Mouse (Mus musculus): Measurements from ENCODE around the gene Gpr63. TPM values are rescaled to one million over a fixed set of nuclear protein-coding genes. Genes with fewer than 3 reads are reported as not detected.
"Not testable (repeated sequence)": the region's sequence is repeated elsewhere in the genome, so short reads cannot be mapped to it uniquely, and the experiment has no call there.

The Gpr63 gene
- 1 to 10 TPM; 1.7 to 3.8 TPM for total RNA-seq (2021)

DNA sequence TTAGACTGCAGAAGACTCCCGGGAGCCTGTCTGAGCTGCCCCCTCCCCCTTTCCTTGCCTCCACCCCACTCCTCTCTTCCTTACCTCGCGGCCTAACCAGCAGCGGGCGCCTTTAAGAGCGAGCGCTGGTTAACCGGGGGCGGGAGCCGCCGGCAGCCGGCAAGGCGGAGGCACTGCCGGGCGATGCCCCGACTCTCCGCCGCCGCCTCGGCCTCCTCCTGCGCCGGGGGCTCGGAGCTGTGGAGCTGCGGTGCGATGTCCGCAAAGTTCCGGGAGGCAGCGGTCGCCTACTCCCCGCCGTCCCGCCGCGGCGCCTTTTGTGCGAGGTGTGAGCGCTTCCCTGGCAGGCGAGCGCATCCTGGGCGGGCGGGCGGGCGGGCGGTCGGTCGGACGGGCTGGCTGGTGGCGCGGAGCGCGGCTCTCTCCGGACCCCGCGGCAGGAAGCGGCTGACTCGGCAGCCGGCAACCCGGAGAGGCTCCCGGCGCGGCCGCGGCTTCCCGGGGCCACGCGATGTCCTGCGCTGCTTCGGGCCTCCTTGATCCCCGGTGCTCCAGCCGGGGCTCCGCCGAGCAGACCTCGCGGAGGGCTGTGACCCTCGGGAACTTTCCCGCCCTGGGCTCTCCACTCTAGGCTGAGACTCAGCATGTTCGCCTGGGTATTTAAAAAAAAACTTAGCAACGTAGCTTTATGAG is at the start of gene Gpr63:
Gene Gpr63, plus strand, starts transcription at position 109 of the 693 bp plus-strand sequence.
- intact Hi-C loops (cut with DNase I), result loop anchor here (2.0 to 5.0 kb wide), 2 partner anchors 68 to 316 kb away; partner anchors contain the start of genes Ndufaf4 and Ufl1

GRCm38 (mm10) chr4:24920006-24920577 is 46.1 kb upstream of the Gpr63 start:
- intact Hi-C loops (cut with DNase I), result no loop called here
- no peak for DNase-seq

More for the DNA sequence above, at the start of gene Gpr63:
- DNase-seq, result peak; percentile 73 to 75

- intact Hi-C loops (cut with DNase I), result no loop called here
- DNase-seq, result no peak
Measured at GRCm38 (mm10) chr4:24924726-24925125, 41.5 kb upstream of the Gpr63 start.

GRCm38 (mm10) chr4:24928260-24928780 is 37.9 kb upstream of the Gpr63 start:
- DNase-seq, result peak in 1 of 2 experiments; percentile 0
- intact Hi-C loops (cut with DNase I), result no loop called here

DNA sequence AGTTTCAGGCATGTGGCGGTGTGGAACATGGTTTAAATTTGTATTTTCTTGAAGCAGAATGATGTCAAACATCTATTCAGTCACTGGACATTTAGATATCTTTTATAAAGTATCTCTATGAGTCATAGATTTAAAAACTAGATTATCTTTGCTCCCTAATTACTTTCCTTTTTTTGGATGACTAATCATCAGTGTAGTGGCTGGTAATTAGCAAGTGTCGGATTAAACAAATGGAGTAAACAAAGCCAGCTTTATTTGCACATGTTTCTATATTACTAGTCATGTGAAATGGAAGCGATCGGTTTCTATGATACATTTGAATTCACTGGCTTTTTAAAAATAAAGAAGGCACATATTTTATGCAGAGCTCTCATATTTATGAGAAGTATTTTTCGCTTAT is 37.3 kb upstream of the Gpr63 start:
- intact Hi-C loops (cut with DNase I), result no loop called here
- no peak for DNase-seq

GRCm38 (mm10) chr4:24942728-24943424 is 23.3 kb upstream of the Gpr63 start:
- intact Hi-C loops (cut with DNase I), result no loop called here
- DNase-seq, result no peak

DNA sequence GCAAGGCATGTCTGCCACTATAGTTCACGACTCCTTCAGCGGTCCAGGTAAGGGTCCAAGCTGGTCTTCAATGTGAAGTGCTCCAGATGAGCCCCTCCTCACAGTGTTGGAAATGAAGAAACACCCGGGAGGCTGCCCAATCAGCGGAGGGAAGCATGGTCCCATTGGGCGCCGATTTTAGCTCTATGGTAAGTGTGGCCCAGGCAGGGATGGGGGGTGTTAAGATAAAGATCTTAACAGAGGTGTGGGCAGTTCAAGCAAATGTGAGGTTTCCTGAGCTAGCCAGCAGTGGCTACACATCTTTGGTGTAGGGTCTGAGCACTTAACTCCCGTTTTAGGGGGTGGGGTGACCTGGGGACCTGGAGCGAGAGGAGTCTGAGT is 299 bp upstream of the Gpr63 start:
- intact Hi-C loops (cut with DNase I), result loop anchor here (2.0 to 5.0 kb wide), 2 partner anchors 67 to 316 kb away; partner anchors contain the start of genes Ndufaf4 and Ufl1
- no peak for DNase-seq

DNA sequence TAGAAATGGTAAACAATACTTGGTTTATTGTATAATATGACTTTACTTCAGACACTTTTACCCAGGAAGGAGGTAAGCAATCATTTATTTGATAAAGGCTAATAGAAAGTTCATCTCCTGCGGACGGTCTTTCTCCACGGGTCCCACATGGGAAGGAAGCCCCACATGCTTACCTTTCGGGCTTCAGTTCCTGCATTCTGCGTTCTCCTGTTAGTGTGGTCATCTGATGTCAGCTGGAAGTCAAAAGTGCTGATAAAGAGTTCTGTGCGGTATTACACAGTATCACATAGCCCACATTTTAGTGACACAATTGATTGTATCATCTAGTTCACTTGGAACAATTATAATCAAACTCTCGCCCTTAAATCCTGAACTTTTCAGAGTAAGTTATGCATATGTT is 1.0 kb downstream of the Gpr63 start:
- intact Hi-C loops (cut with DNase I), result loop anchor here (2.0 to 5.0 kb wide), 2 partner anchors 68 to 315 kb away; partner anchors contain the start of genes Ndufaf4 and Ufl1
- no peak for DNase-seq

GRCm38 (mm10) chr4:24978589-24978988 is 12.4 kb downstream of the Gpr63 start:
- intact Hi-C loops (cut with DNase I), result no loop called here
- DNase-seq, result no peak

- DNase-seq, result no peak
- intact Hi-C loops (cut with DNase I), result no loop called here
Measured at GRCm38 (mm10) chr4:24985612-24986011, 19.4 kb downstream of the Gpr63 start.

- DNase-seq, result no peak
- intact Hi-C loops (cut with DNase I), result no loop called here
Measured at GRCm38 (mm10) chr4:24991475-24991874, 25.3 kb downstream of the Gpr63 start.

DNA sequence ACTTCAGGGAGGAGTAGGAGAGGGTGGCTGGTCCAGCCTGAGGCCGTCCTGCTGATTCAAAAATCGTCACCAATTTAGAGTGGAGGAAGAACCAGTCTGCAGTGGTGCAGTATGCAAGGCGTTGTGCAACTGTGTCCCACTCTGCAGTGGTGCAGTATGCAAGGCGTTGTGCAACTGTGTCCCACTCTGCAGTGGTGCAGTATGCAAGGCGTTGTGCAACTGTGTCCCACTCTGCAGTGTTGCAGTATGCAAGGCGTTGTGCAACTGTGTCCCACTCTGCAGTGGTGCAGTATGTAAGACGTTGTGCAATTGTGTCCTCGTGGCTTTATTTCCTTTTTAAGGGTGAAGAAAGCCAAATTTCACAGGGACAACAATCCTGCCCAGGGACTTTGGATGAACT is 43.1 kb downstream of the Gpr63 start:
- DNase-seq; intact Hi-C loops (cut with DNase I): not testable (repeated sequence)

DNA sequence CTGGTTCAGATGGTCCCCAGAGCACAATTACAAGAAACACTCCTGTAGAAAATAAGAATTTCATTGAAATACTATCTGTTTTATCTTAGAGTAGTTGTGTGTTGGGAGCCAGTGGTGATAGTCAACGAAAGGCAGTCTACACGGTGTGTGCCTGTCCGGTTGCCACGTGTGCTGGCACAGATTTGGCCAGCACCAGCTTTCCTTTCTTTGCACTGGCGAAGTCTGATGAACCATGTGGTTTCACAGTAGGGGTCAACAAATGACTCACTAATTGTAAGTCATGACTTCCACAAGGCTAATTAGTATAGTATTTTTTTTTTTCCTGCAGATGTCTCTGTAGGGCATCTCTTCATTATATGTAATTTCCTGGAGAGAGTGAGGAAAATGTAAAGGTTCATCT is 45.6 kb downstream of the Gpr63 start:
- intact Hi-C loops (cut with DNase I), result no loop called here
- DNase-seq, result no peak

DNA sequence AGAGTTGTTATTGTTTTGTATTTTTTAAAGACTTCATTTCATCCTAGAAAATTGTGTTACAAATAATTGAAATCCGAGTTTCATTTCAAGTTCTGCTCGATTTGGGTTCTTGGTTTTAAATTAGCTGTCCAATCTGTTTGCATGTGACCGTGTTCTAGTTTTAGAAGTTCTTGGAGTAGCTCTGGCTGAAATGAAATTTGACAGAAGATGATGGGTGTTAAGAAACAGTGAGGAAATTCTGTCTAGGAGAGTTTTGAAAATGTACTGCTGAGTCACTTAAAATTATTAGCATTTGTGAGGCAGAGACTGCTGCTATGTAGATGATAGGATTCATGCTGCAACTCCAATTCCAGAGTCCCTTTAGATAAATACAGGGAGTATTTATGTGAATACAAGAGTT is 46.5 kb downstream of the Gpr63 start:
- DNase-seq, result no peak
- intact Hi-C loops (cut with DNase I), result no loop called here

GRCm38 (mm10) chr4:25015017-25015655 is 48.9 kb downstream of the Gpr63 start:
- intact Hi-C loops (cut with DNase I), result no loop called here
- DNase-seq, result no peak

DNA sequence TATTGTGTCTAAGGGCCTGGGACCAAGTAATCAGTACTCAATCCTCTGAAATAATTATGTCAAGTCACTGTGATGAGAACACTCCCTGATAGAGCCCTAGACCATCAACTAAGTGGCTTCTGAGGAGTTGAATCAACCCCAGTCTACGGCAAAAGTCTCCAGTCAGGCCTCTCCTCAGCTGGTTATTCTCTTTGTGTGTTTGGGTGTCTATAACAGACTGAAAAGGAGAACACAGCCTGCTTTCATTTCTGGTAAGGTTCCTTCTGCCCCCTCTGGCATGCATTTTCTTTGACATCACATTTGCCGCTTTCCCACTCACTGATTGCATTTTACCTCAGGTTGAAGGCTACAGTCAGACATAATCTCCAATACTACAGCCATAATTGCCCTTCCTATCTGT is 62.0 kb downstream of the Gpr63 start:
- DNase-seq, result no peak
- intact Hi-C loops (cut with DNase I), result no loop called here

DNA sequence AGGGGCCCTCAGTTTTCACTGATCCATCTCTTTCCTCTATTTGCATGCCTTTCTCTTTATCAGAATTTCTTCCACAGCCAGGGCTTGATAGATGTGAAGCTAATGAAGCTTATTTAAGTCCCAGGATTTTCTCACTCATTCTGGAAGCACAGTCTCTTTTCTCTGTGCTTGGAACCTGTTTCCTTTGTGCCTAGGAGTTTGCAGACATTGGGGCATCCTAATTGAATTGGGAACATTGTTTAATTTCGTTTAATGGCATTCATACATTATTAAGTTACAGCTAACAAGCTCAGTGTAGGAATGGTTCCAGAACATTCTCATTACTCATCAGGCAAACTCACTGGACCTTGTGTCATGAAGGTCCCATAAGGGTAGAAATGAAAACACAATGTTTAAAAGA is 62.5 kb downstream of the Gpr63 start:
- DNase-seq, result no peak
- intact Hi-C loops (cut with DNase I), result no loop called here

- no peak for DNase-seq
- intact Hi-C loops (cut with DNase I), result loop anchor here (10.0 kb wide), 1 partner anchor 125 kb away; no protein-coding TSS in a partner anchor
Measured at GRCm38 (mm10) chr4:25029875-25030274, 63.7 kb downstream of the Gpr63 start.

GRCm38 (mm10) chr4:25035158-25035791 is 69.1 kb downstream of the Gpr63 start:
- intact Hi-C loops (cut with DNase I), result loop anchor here (10.0 kb wide), 1 partner anchor 130 kb away; no protein-coding TSS in a partner anchor
- peak in 1 of 2 experiments; percentile 5 for DNase-seq

- DNase-seq, result no peak
- intact Hi-C loops (cut with DNase I), result loop anchor here (10.0 kb wide), 1 partner anchor 131 kb away; no protein-coding TSS in a partner anchor
Measured at GRCm38 (mm10) chr4:25035806-25036205, 69.6 kb downstream of the Gpr63 start.
